Comparison of ENCODE assay signal across 26 mouse cellular contexts in genomic region chr16:97848832-97849231, GRCm38 (mm10). TPM values are rescaled to one million over a fixed set of nuclear protein-coding genes. Genes with fewer than 3 reads are reported as not detected.
DNase-seq lines count a peak whose midpoint lies in the region; ATAC-seq and TF ChIP-seq lines count a peak whose summit lies in the region.
"Had no signal": no experiment of that assay in that cellular context is flagged by ENCODE, and none has a peak within 500 bp of the region (broad histone marks: within the 10 kb centered on the region; RNA-seq: fewer than 3 reads in every experiment).

No protein-coding gene starts in this region.

- intact Hi-C loops in gastrocnemius, adult 2 months (cut with DNase I), result no loop called here

- H3K27me3 ChIP-seq in midbrain, embryonic 12.5 days, result no peaks in the 10 kb centered on the region
- H3K27me3 ChIP-seq in midbrain, embryonic 11.5 days (ENCODE audit: control insufficient read depth, insufficient read depth, low read length), result no peaks in the 10 kb centered on the region
- H3K27me3 ChIP-seq: CH12.LX; embryonic facial prominence, embryonic 12.5 days; embryonic facial prominence, embryonic 15.5 days; forebrain, embryonic 15.5 days; heart, embryonic 13.5 days; hindbrain, embryonic 12.5 days had no signal

- H3K36me3 ChIP-seq in midbrain, embryonic 12.5 days, result peaks cover 16% of the 10 kb centered on the region
- no peaks in the 10 kb centered on the region for H3K36me3 ChIP-seq in midbrain, embryonic 11.5 days (ENCODE audit: control insufficient read depth, insufficient read depth, low read length)
- H3K36me3 ChIP-seq: forebrain, embryonic 15.5 days had no signal

- no peaks in the 10 kb centered on the region for H3K9me3 ChIP-seq in midbrain, embryonic 12.5 days
- H3K9me3 ChIP-seq in midbrain, embryonic 11.5 days (ENCODE audit: control insufficient read depth, low read length), result no peaks in the 10 kb centered on the region
- H3K9me3 ChIP-seq: embryonic facial prominence, embryonic 12.5 days; embryonic facial prominence, embryonic 15.5 days; forebrain, embryonic 15.5 days; G1E; heart, embryonic 10.5 days; heart, embryonic 13.5 days; hindbrain, embryonic 12.5 days had no signal

- H3K4me2 ChIP-seq in midbrain, embryonic 12.5 days (replicated peaks), result no peak overlapping the region
- no peak overlapping the region for H3K4me2 ChIP-seq in midbrain, embryonic 11.5 days
- H3K4me2 ChIP-seq: embryonic facial prominence, embryonic 12.5 days; embryonic facial prominence, embryonic 15.5 days; forebrain, embryonic 15.5 days; heart, embryonic 13.5 days had no signal

- peak overlapping the region; percentile 94 for H3K27ac ChIP-seq in gastrocnemius, adult 2 months
- H3K27ac ChIP-seq in layer of hippocampus, adult 2 months, result peak overlapping the region; percentile 98; the same call in 1 of the 2 replicates
- no peak overlapping the region for H3K27ac ChIP-seq in midbrain, embryonic 12.5 days (replicated peaks)
- no peak overlapping the region for H3K27ac ChIP-seq in midbrain, embryonic 11.5 days (ENCODE audit: low read depth, low read length)
- H3K27ac ChIP-seq: embryonic facial prominence, embryonic 12.5 days; embryonic facial prominence, embryonic 15.5 days; forebrain, embryonic 15.5 days; heart, adult 2 months; heart, embryonic 10.5 days; heart, embryonic 13.5 days; hindbrain, embryonic 12.5 days; hindbrain, postnatal 0 days had no signal

- DNase-seq in gastrocnemius, adult 2 months, result no peak
- DNase-seq in gastrocnemius, postnatal 25 days, result no peak
- DNase-seq in layer of hippocampus, adult 2 months (ENCODE audit: low spot score in 2 of 2), result no peak
- DNase-seq in layer of hippocampus, postnatal 10 days (ENCODE audit: low spot score in 2 of 2), result no peak
- DNase-seq in midbrain, embryonic 11.5 days (ENCODE audit: low spot score, missing footprints), result no peak
- DNase-seq in MN1 (ENCODE audit: low spot score), result peak; percentile 56
- no peak for DNase-seq in thymus, postnatal 0 days (ENCODE audit: low spot score)
- DNase-seq: adrenal gland, adult 2 months; adrenal gland, postnatal 14 days; B cell, adult 2 months; cerebellum, adult 11 months; cerebellum, adult 2 months; cerebellum, postnatal 25 days; gastrocnemius, postnatal 14 days; heart, adult 2 months had no signal

- no peak overlapping the region for H3K4me3 ChIP-seq in gastrocnemius, adult 2 months
- H3K4me3 ChIP-seq in layer of hippocampus, adult 2 months, result no peak overlapping the region
- no peak overlapping the region for H3K4me3 ChIP-seq in midbrain, embryonic 12.5 days
- no peak overlapping the region for H3K4me3 ChIP-seq in midbrain, embryonic 11.5 days (ENCODE audit: low read depth, low read length)
- H3K4me3 ChIP-seq: embryonic facial prominence, embryonic 12.5 days; embryonic facial prominence, embryonic 15.5 days; forebrain, embryonic 15.5 days; heart, adult 2 months; heart, embryonic 10.5 days; heart, embryonic 13.5 days; hindbrain, embryonic 12.5 days had no signal

- TF ChIP-seq CTCF in gastrocnemius, adult 2 months (IDR thresholded peaks at IDR 0.05), result no peak
- TF ChIP-seq CTCF in layer of hippocampus, adult 2 months (conservative IDR thresholded peaks at IDR 0.05), result no peak

- no peak for ATAC-seq in midbrain, embryonic 12.5 days (ENCODE audit: low FRiP score, low read depth)
- no peak for ATAC-seq in midbrain, embryonic 11.5 days (ENCODE audit: low FRiP score)
- ATAC-seq: forebrain, embryonic 15.5 days; hindbrain, postnatal 0 days; inflammation-experienced regulatory T-cells, adult 6 months had no signal

- peaks cover 16% of the 10 kb centered on the region for H3K4me1 ChIP-seq in midbrain, embryonic 12.5 days
- peaks cover 6% of the 10 kb centered on the region; the same call in 1 of the 2 replicates for H3K4me1 ChIP-seq in midbrain, embryonic 11.5 days (ENCODE audit: control insufficient read depth, insufficient read depth, low read length)

- 82% methylated on average over 6 of the region's 6 CpGs for WGBS in midbrain, embryonic 12.5 days
- WGBS in midbrain, embryonic 11.5 days, result 88% methylated on average over 6 of the region's 6 CpGs

- H3K9ac ChIP-seq in midbrain, embryonic 12.5 days (replicated peaks), result peak overlapping the region; percentile 12; the same call in 1 of the 2 replicates
- H3K9ac ChIP-seq in midbrain, embryonic 11.5 days (ENCODE audit: low read length), result no peak overlapping the region
- H3K9ac ChIP-seq: embryonic facial prominence, embryonic 12.5 days; embryonic facial prominence, embryonic 15.5 days; forebrain, embryonic 15.5 days; hindbrain, embryonic 12.5 days had no signal

RNA-seq across cellular contexts. Expression of gene Prdm15, which starts 2.8 kb away (rescaled TPM):
- 10 to 100 TPM in 1 of 2 experiments, 1 to 10 TPM in 1; 6.7 to 10.2 TPM for total RNA-seq in gastrocnemius, adult 2 months (2021)
- 1 to 10 TPM; 6.6 to 8.8 TPM for total RNA-seq in gastrocnemius, postnatal 25 days (2021)
- total RNA-seq in layer of hippocampus, adult 2 months (2021), result 10 to 100 TPM; 19.4 to 25.3 TPM
- 10 to 100 TPM; 16.6 to 21.0 TPM for total RNA-seq in layer of hippocampus, postnatal 10 days (2021)
- polyA plus RNA-seq in midbrain, embryonic 12.5 days (2016; fragmentation: Nextera tagmentation; extraction: Ambion mirVana), result 16.5 and 19.2 TPM in 2 replicates
- polyA plus RNA-seq in midbrain, embryonic 11.5 days (2014; fragmentation: Nextera tagmentation; extraction: Ambion mirVana), result 12.0 and 12.2 TPM in 2 replicates
- polyA plus RNA-seq in thymus, postnatal 0 days (2015; fragmentation: Nextera tagmentation; extraction: Ambion mirVana), result 6.2 and 7.4 TPM in 2 replicates

Comparison
In these comparisons a context has a peak if more than half of its experiments do, and no peak if none do; other contexts are left out.
1. H3K27ac ChIP-seq: peak in gastrocnemius, adult 2 months (single experiment) and layer of hippocampus, adult 2 months (single experiment); none in midbrain, embryonic 12.5 days (single experiment) and midbrain, embryonic 11.5 days (single experiment).